Comparison of ENCODE assay signal across 22 mouse cellular contexts in genomic region chr14:74521669-74522068, GRCm38 (mm10).
"Had no signal": no experiment of that assay in that cellular context is flagged by ENCODE, and none has a peak within 500 bp of the region (broad histone marks: within the 10 kb centered on the region; RNA-seq: fewer than 3 reads in every experiment).

No protein-coding gene starts in this region.

- ATAC-seq: forebrain, embryonic 13.5 days; forebrain, embryonic 14.5 days; forebrain, embryonic 15.5 days; forebrain, embryonic 16.5 days; forebrain, postnatal 0 days had no signal

- DNase-seq: cerebellum, adult 2 months; cerebellum, adult 8-10 months; cerebellum, adult 9-10 months; cerebellum, adult 9-11 months; cerebellum, postnatal 10 days; cerebellum, postnatal 14 days; cerebellum, postnatal 25 days; cerebellum, postnatal 36 days; embryo, embryonic 11 days; forebrain, postnatal 0 days; gastrocnemius, adult 2 months; gastrocnemius, postnatal 10 days; gastrocnemius, postnatal 14 days; gastrocnemius, postnatal 25 days; gastrocnemius, postnatal 36 days; heart, adult 11 months; heart, adult 18-20 months; heart, adult 2 months had no signal
